Mouse (Mus musculus): ENCODE results near the gene Manbal.

Manbal gene

GRCm38 (mm10) chr2:157412497-157412896, 45.1 kb downstream of the Manbal start:
- no peak for DNase-seq (ENCODE audit: low spot score)

GRCm38 (mm10) chr2:157417229-157417628, 49.8 kb downstream of the Manbal start:
- DNase-seq (ENCODE audit: low spot score): no peak

- DNase-seq (ENCODE audit: low spot score): no peak
Measured at GRCm38 (mm10) chr2:157418206-157418605, 50.8 kb downstream of the Manbal start, which contains the start of gene Src. Gene Src (plus strand): TSS chr2:157418444.

- DNase-seq (ENCODE audit: low spot score): no peak
Measured at GRCm38 (mm10) chr2:157418609-157419071, 51.2 kb downstream of the Manbal start.

GRCm38 (mm10) chr2:157419506-157419905, 52.1 kb downstream of the Manbal start:
- DNase-seq (ENCODE audit: low spot score): no peak

GRCm38 (mm10) chr2:157420404-157420803, 53.0 kb downstream of the Manbal start:
- DNase-seq (ENCODE audit: low spot score): no peak

- no peak for DNase-seq (ENCODE audit: low spot score)
Measured at GRCm38 (mm10) chr2:157422062-157422655, 54.8 kb downstream of the Manbal start.

- DNase-seq (ENCODE audit: low spot score): no peak
Measured at GRCm38 (mm10) chr2:157422854-157423705, 55.7 kb downstream of the Manbal start.

- no peak for DNase-seq (ENCODE audit: low spot score)
Measured at GRCm38 (mm10) chr2:157423706-157424125, 56.3 kb downstream of the Manbal start.

- DNase-seq (ENCODE audit: low spot score): no peak
Measured at GRCm38 (mm10) chr2:157424126-157424903, 56.9 kb downstream of the Manbal start.

- no peak for DNase-seq (ENCODE audit: low spot score)
Measured at GRCm38 (mm10) chr2:157424904-157425642, 57.7 kb downstream of the Manbal start.

GRCm38 (mm10) chr2:157425643-157425988, 58.2 kb downstream of the Manbal start:
- DNase-seq (ENCODE audit: low spot score): no peak

- no peak for DNase-seq (ENCODE audit: low spot score)
Measured at GRCm38 (mm10) chr2:157426171-157426570, 58.8 kb downstream of the Manbal start.

- no peak for DNase-seq (ENCODE audit: low spot score)
Measured at GRCm38 (mm10) chr2:157427164-157427563, 59.8 kb downstream of the Manbal start.

- DNase-seq (ENCODE audit: low spot score): no peak
Measured at GRCm38 (mm10) chr2:157428351-157429139, 61.2 kb downstream of the Manbal start.

GRCm38 (mm10) chr2:157429735-157430134, 62.3 kb downstream of the Manbal start:
- DNase-seq (ENCODE audit: low spot score): no peak

- DNase-seq (ENCODE audit: low spot score): no peak
Measured at GRCm38 (mm10) chr2:157430667-157431429, 63.5 kb downstream of the Manbal start.

- no peak for DNase-seq (ENCODE audit: low spot score)
Measured at GRCm38 (mm10) chr2:157431912-157432311, 64.5 kb downstream of the Manbal start.

- DNase-seq (ENCODE audit: low spot score): no peak
Measured at GRCm38 (mm10) chr2:157432476-157432875, 65.1 kb downstream of the Manbal start.

- no peak for DNase-seq (ENCODE audit: low spot score)
Measured at GRCm38 (mm10) chr2:157434041-157434440, 66.6 kb downstream of the Manbal start.

Data from c-Kit-positive CD71-positive TER-119-positive erythroid progenitor cells, embryonic 14.5 days (primary cell).